Mouse (Mus musculus): Measurements from ENCODE around the gene Arhgef18.

DNA sequence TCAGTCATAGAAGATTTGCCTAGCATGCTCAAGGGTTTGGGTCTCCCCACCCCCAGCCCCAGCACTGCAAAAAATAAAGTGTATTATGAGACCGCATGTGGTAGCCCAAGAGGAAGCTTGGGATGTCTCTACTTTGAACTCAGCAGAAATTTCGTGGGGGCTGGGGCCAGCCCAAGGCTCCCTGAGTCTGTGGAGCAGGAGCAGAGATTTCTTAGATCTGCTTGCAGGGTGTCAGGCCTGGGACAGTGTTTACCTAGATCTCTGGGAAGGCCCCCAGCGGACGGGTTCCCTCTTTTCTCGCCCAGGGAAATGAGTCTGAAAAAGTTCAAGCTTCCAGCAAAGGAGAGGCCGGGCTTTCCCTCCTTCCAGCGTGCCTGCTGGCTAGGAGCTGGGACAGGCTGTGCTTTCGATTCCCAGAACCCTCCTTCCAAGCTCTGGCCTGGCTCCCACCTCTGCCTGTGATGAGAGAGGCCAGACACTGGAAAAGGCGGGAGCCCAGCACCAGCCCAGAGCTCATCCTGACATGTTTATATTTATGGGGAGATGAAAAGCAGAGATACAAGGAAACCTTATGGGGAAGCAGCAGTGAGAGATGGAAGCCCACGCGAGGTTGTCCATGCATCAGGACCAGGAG is 16.0 kb upstream of the Arhgef18 start:
- no peak for TF ChIP-seq CTCF (IDR thresholded peaks at IDR 0.05; ENCODE audit: borderline replicate concordance, insufficient read depth, low read length)
- no peak for TF ChIP-seq POLR2A (IDR thresholded peaks at IDR 0.05; ENCODE audit: low read depth, low read length)

All from embryonic fibroblast, embryonic 13.5 days (primary cell).